Mouse (Mus musculus) heart, embryonic 12.5 days (tissue): ENCODE measurements around the gene Zfp942. TPM values are rescaled to one million over a fixed set of nuclear protein-coding genes. Genes with fewer than 3 reads are reported as not detected.
"Not testable (repeated sequence)": the region's sequence is repeated elsewhere in the genome, so short reads cannot be mapped to it uniquely, and the experiment has no call there.

Source experiments
- ATAC-seq: fragments of 200-750 bp; cut with Nextera tagmentation; 2 replicates; pipeline ENCODE4 v1.8.0; 2017; ENCODE audit warnings: moderate TSS enrichment, moderate library complexity; ENCODE audit not compliant: insufficient number of reproducible peaks, low FRiP score
- H3K27ac ChIP-seq: fragments of 300-500 bp; sonication (generic); 2 replicates; pipeline ENCODE4 v1.5.1; 2016; ENCODE audit warnings: mild to moderate bottlenecking, moderate library complexity; ENCODE audit not compliant: poor library complexity, severe bottlenecking
- H3K27me3 ChIP-seq: fragments of 300-500 bp; sonication (generic); replicated peaks from 2 replicates; pipeline ENCODE4 v1.6.1; 2016; ENCODE audit warnings: mild to moderate bottlenecking, moderate library complexity
- H3K36me3 ChIP-seq: fragments of 300-500 bp; sonication (generic); 2 replicates; pipeline ENCODE4 v1.6.1; 2016; ENCODE audit warnings: mild to moderate bottlenecking, moderate library complexity
- H3K4me1 ChIP-seq: fragments of 300-500 bp; sonication (generic); replicated peaks from 2 replicates; pipeline ENCODE4 v1.6.1; 2016; ENCODE audit warnings: mild to moderate bottlenecking
- H3K4me2 ChIP-seq: fragments of 300-500 bp; sonication (generic); 2 replicates; pipeline ENCODE4 v1.6.1; 2016; ENCODE audit warnings: mild to moderate bottlenecking, moderate library complexity
- H3K4me3 ChIP-seq: fragments of 300-500 bp; sonication (generic); 2 replicates; pipeline ENCODE4 v1.5.1; 2016; ENCODE audit warnings: mild to moderate bottlenecking
- H3K9ac ChIP-seq: fragments of 300-500 bp; sonication (generic); 2 replicates; pipeline ENCODE4 v1.6.1; 2016; ENCODE audit warnings: mild to moderate bottlenecking, moderate library complexity
- H3K9me3 ChIP-seq: fragments of 300-500 bp; sonication (generic); replicated peaks from 2 replicates; pipeline ENCODE4 v1.6.1; 2016; ENCODE audit warnings: mild to moderate bottlenecking, moderate library complexity
- WGBS: fragments of 180-500 bp; shearing (Covaris S2); methylation state at CpG from one replicate; pipeline ENCODE4 v1.1.7; 2016; 5-methylcytosine and 5-hydroxymethylcytosine counted together
- polyA plus RNA-seq: library from polyadenylated mRNA; unstranded; fragments of >200 nt; fragmentation: Nextera tagmentation; extraction: Ambion mirVana; gene quantifications from 2 replicates; pipeline ENCODE4 v1.2.1, GENCODE M21; 2016

Gene Zfp942
- 15.2 and 15.5 TPM in 2 replicates for polyA plus RNA-seq

DNA sequence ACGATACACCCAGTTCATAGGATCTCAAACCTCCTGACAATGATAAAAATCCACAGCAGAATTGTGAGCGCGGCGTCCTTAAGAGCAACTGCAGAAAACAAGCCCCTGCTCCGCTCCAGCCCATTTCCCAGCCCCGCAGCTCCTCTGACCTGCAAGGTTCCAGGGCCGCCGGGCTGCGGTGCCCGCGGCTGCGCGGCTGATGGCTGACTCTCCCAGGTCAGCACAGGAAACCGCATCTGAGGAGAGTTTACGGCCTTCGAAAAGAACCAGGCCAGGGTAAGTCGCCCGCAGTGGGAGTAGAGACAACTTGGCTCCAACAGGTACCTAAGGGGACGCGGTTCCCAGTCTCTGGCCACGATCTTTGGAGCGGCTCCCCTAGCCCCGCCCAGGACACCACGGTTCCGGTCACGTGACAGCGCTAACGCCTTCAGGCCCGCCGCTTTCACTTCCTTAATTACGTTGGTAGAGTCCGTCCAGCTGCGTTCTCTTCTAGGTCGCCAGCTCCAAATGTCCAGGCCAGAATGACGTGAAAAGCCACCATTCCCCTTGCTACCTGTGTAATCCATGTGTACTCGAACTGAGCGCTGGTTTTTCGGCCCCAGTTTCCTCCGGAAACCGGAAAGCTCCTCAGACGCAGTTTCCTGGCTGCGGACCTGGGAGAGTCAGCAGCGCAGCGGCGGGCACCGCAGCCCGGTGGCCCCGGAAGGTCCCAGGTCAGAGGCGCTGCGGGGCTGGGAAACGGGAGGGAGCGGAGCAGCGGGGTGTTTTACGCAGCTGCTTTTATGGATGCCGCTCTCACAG, at the start of gene Zfp942, which contains the start of gene Zfp943:
Gene Zfp942 (minus strand): TSS at position 358 of the 801 bp plus-strand sequence.
Gene Zfp943 (plus strand): TSS at position 446 of the 801 bp plus-strand sequence.
- H3K4me2 ChIP-seq: peak within 1 kb of the TSS; percentile 69
- peak within 1 kb of the TSS; percentile 86 for H3K4me3 ChIP-seq
- H3K27ac ChIP-seq: peak within 1 kb of the TSS; percentile 91
- not testable (repeated sequence) for H3K36me3 ChIP-seq, H3K9me3 ChIP-seq, H3K27me3 ChIP-seq
- peaks cover 10% of the 10 kb centered on the region for H3K4me1 ChIP-seq
- peak within 1 kb of the TSS; percentile 86 for H3K9ac ChIP-seq
- under 1% methylated on average over 42 of the region's 55 CpGs for WGBS
- ATAC-seq: peak; percentile 99

DNA sequence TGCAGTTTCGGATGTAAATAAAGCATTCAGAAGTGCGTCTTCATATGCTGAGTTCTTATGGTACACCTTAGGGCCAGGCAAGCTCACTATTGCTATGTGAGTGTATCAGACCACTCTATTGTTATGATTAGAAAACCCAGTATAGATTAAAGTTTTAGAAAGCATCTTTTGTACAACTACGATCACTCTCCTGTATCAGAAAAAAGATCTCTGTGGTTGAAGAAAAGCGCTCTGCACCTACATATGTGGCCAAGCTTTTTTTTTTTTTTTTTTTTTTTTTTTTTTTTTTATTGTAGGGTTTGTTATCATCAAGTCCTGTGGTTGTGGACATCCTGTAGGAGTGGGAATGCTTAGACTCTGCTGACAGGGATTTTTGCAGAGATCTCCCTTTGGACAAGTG, 1.0 kb upstream of the Zfp942 start:
- peak overlapping the region; percentile 46; the same call in 1 of the 2 replicates for H3K4me2 ChIP-seq
- H3K9me3 ChIP-seq: no peaks in the 10 kb centered on the region
- 50% methylated on average over 4 of the region's 4 CpGs for WGBS
- peaks cover 8% of the 10 kb centered on the region for H3K36me3 ChIP-seq
- peak overlapping the region; percentile 40 for H3K4me3 ChIP-seq
- H3K27me3 ChIP-seq: no peaks in the 10 kb centered on the region
- H3K4me1 ChIP-seq: peaks cover 10% of the 10 kb centered on the region
- no peak overlapping the region for H3K9ac ChIP-seq
- ATAC-seq: no peak
- H3K27ac ChIP-seq: no peak overlapping the region

DNA sequence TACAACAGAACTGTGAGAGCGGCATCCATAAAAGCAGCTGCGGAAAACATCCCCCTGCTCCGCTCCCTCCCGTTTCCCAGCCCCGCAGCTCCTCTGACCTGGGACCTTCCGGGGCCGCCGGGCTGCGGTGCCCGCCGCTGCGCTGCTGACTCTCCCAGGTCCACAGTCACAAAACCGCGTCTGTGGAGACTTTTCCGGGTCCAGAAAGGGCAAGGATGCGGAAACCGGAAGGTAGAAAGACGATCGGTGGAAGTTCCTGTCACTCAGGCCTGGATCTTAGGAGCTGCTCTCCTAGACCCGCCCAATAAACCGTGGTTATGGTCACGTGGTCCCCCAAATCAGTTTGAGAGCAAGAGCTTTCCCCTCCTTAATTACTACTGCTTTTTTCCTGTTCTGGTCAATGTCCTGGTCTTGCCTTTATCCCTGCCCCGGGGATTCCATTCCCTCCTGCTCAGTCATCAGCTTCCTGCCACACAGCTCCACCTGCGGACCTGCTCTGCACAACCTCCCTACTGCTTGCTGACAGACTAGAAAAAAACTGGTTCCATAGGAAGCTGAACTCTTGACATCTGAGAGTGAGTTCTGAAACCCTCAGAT, 52.7 kb downstream of the Zfp942 start, which contains the start of gene Zfp995:
Gene Zfp995 (minus strand): TSS at position 471 of the 597 bp plus-strand sequence.
- H3K9ac ChIP-seq: peak within 1 kb of the TSS; percentile 85
- not testable (repeated sequence) for H3K27me3 ChIP-seq, H3K4me1 ChIP-seq, H3K36me3 ChIP-seq, H3K9me3 ChIP-seq
- ATAC-seq: peak; percentile 93
- H3K4me3 ChIP-seq: peak within 1 kb of the TSS; percentile 93
- 0 out of 2 replicates have a peak within 1 kb of the TSS, but pooled peaks have one; percentile 2 for H3K27ac ChIP-seq
- WGBS: under 1% methylated on average over 24 of the region's 24 CpGs
- peak within 1 kb of the TSS; percentile 86 for H3K4me2 ChIP-seq

DNA sequence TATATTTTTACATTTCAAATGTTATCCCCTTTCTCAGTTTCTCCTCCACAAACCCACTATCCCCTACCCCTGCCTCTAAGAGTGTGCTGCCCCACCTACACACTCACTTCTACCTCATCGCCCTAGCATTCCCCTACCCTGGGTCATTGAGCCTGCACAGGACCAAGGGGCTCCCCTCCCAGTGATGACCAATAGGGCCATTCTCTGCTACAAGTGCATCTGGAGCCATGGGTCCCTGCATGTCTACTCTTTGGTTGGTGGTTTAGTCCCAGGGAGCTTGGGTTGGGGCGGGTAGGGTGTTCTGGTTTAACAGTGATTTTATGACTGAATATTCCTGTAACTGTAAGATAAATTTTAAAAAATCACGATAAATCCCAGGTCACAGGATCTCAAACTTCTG, 53.2 kb downstream of the Zfp942 start:
- peaks cover 4% of the 10 kb centered on the region; the same call in 1 of the 2 replicates for H3K36me3 ChIP-seq
- H3K27me3 ChIP-seq: no peaks in the 10 kb centered on the region
- WGBS: 9% methylated on average over 3 of the region's 3 CpGs
- H3K9ac ChIP-seq: peak overlapping the region; percentile 85
- no peaks in the 10 kb centered on the region for H3K9me3 ChIP-seq
- H3K27ac ChIP-seq: 0 out of 2 replicates have a peak overlapping the region, but pooled peaks have one; percentile 2
- ATAC-seq: peak; percentile 66; the same call in 1 of the 2 replicates
- 0 out of 2 replicates have a peak, but pooled peaks cover 2% of the 10 kb centered on the region for H3K4me1 ChIP-seq
- H3K4me2 ChIP-seq: peak overlapping the region; percentile 86
- peak overlapping the region; percentile 93 for H3K4me3 ChIP-seq

Other genes with a start within 250 kb of the Zfp942 start
- gene Zfp229, start 231.7 kb downstream of the Zfp942 start, polyA plus RNA-seq: 4.4 and 6.2 TPM in 2 replicates
- 4.2 and 5.1 TPM in 2 replicates for gene Zfp820, start 116.7 kb downstream of the Zfp942 start, polyA plus RNA-seq
- gene Zfp995, start 52.5 kb downstream of the Zfp942 start, polyA plus RNA-seq: 4.0 and 5.2 TPM in 2 replicates
- gene Zfp943, start 88 bp upstream of the Zfp942 start, polyA plus RNA-seq: 15.4 and 16.2 TPM in 2 replicates
- gene Zfp947, start 203.7 kb upstream of the Zfp942 start, polyA plus RNA-seq: 2.6 and 2.8 TPM in 2 replicates